Mouse (Mus musculus) embryonic fibroblast, embryonic 13.5 days (primary cell): Measurements from ENCODE around the gene Fut1. TPM values are rescaled to one million over a fixed set of nuclear protein-coding genes. Genes with fewer than 3 reads are reported as not detected.

Experiments
- H3K27ac ChIP-seq: 2 replicates; pipeline ENCODE4 v1.5.1; 2012; ENCODE audit warnings: low read length, control low read depth, inconsistent platforms; ENCODE audit not compliant: insufficient read depth
- H3K4me1 ChIP-seq: 2 replicates; pipeline ENCODE4 v1.6.1; 2011; ENCODE audit warnings: low read length; ENCODE audit not compliant: control insufficient read depth, insufficient read depth
- H3K4me3 ChIP-seq: 2 replicates; pipeline ENCODE4 v1.5.1; 2011; ENCODE audit warnings: mild to moderate bottlenecking, control low read depth, low read length; ENCODE audit not compliant: insufficient read depth
- CTCF ChIP-seq: IDR thresholded peaks from 2 replicates; pipeline ENCODE4 v1.5.1; 2011; ENCODE audit warnings: mild to moderate bottlenecking, control low read depth, low read length, moderate library complexity, borderline replicate concordance; ENCODE audit not compliant: insufficient read depth
- POLR2A ChIP-seq: IDR thresholded peaks from 2 replicates; pipeline ENCODE4 v1.6.1; 2011; ENCODE audit warnings: low read depth, mild to moderate bottlenecking, control low read depth, low read length, moderate library complexity
- polyA plus RNA-seq: library from polyadenylated mRNA; stranded (reverse); fragments of >200 nt; gene quantifications from 2 replicates; pipeline ENCODE4 v1.2.4, GENCODE M21; 2011; ENCODE audit warnings: low read depth; ENCODE audit not compliant: missing spikeins, insufficient read length

The Fut1 gene
- polyA plus RNA-seq, 1 experiment = not detected

DNA sequence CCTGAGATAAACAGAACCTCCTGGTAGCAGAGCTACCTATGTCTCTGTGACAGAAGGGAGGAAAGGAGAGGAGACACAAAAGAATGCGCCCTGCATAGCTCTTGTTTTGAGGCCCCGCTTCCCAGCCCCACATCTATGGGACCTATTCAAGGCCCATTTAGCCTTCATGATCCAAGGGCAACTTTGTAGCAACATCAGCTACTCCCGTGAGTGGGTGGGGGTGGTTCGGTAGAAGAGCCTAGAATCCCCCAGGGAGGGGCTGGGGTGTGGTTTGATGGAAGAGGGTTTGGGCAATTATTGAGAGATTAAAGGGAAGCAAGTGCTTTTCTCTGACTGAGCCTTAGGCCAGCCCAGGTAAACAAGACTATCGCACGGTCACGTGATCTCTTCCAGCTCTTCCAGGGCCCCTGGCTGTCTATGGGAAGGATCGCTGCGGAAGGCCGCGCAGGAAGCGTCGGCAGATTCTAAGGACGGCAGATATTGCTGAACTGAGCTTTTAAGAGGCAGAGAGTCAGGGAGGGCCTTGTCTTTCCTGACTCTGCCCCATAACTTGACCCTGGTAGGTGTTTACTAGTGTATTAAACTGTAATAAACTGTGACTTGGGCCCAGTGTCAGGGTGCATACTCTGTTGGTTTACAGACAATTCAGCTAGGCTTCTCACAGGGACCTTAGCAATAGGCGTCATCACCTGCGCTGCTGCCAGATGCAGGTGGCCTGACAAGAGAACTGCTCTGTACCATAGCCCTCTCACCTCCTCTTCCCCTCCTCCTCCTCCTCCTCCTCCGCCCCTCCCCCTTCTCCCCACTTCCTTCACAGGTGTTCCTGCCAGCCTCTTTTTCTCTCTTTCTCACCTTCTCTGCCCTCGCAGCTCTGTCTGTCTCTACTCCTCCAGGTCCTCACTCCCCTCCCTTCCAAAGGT is 17.9 kb upstream of the Fut1 start:
- no peaks in the 10 kb centered on the region for H3K4me1 ChIP-seq

DNA sequence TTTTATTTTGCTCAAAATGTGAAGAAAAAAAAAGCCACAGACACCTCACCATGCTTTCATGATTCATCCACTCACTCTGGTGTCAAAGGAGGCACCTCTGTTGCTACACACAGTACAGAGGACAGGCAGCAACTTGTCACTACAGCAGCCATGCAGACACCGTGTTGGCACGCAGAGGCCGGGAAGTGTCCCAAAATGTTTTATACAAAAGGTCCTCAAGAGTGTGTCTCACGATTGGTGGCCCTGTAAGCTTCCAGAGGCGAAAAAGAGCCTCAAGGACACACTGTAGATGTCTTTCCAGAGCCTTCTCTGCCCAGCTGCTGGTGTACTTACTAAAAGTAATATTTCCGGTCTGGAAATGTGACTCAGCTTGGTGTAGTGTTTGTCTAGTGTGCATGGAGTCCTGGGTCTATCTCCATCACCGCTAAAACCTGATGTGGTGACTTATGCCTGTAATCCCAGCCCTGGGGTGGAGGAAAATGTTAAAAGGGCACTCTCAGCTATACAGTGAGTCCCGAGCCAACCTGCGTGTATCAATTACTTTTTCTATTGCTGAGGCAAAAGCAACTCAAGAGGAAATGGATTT is 11.3 kb upstream of the Fut1 start:
- Histone ChIP-seq H3K4me3 (no peak overlapping the region), H3K4me1 (0 out of 2 replicates have a peak, but pooled peaks cover 2% of the 10 kb centered on the region), H3K27ac (no peak overlapping the region)
- TF ChIP-seq CTCF (no peak), POLR2A (no peak)

More for the DNA sequence above, 17.9 kb upstream of the Fut1 start:
- Histone ChIP-seq H3K27ac (no peak overlapping the region), H3K4me3 (no peak overlapping the region)
- TF ChIP-seq POLR2A (no peak), CTCF (no peak)

DNA sequence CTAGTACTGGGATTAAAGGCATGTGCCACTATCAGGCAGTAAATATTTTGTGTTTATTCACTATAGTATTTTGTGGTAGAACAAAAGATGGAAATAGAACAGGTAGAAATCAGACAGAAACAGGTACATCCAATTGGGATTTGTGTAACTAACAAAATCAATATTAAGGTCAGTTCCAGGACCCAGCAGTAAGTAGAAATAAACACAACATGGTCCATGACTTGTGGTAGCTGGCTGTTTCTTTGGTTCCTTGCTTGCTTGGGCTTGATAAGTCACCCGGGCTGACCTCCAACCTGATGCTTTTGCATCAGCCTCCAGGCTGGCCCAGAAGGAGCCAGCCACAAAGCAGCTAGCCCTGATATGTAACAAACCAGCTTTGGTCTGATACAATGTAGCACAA is 7.6 kb upstream of the Fut1 start:
- 0 out of 2 replicates have a peak, but pooled peaks cover 2% of the 10 kb centered on the region for H3K4me1 ChIP-seq
- H3K4me3 ChIP-seq = no peak overlapping the region
- H3K27ac ChIP-seq = no peak overlapping the region
- TF ChIP-seq POLR2A (no peak), CTCF (no peak)

DNA sequence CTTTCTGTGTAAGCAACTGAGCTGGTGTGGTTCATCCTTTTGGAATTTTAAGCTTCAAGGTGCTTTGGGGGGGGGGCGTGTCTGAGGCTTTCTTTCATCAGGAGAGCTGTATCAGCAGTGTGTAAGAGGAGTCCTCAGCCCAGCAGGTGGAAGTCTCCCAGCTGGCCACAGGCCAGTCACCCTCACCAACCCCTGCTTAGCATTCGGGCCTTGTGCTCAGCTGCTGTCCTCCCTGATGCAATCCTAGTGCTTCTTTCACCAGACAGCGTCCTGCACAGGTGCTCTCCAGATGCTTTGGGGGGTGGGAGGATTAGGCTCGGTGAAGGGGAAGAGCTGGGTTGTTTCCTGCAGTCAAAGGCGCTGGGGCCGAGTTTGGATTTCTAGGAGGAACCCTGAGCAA is 812 bp upstream of the Fut1 start:
- no peak for TF ChIP-seq POLR2A
- TF ChIP-seq CTCF = no peak
- H3K4me1 ChIP-seq = peaks cover 2% of the 10 kb centered on the region; the same call in 1 of the 2 replicates
- no peak overlapping the region for H3K4me3 ChIP-seq
- peak overlapping the region; percentile 14; the same call in 1 of the 2 replicates for H3K27ac ChIP-seq

DNA sequence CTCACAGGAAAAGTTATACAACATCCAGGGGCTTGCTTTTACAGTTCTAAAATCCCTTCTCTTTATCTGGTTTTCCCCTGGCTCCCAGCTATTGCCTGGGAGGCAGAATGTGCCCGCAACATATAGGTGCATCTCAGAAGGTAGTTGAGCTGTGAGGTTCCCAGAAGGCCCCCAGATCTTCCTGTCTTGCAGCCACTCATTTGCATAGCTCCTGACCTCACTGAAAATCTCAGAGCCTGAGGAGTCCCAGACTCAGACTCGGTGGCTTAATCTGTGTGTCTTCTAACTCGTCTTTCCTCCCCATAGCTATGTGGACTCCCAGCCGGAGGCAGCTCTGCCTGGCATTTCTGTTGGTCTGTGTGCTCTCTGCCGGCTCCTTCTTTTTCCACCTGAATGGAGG is 1.2 kb downstream of the Fut1 start:
- H3K27ac ChIP-seq = no peak overlapping the region
- H3K4me1 ChIP-seq = peaks cover 2% of the 10 kb centered on the region; the same call in 1 of the 2 replicates
- TF ChIP-seq POLR2A = no peak
- no peak for TF ChIP-seq CTCF
- no peak overlapping the region for H3K4me3 ChIP-seq

DNA sequence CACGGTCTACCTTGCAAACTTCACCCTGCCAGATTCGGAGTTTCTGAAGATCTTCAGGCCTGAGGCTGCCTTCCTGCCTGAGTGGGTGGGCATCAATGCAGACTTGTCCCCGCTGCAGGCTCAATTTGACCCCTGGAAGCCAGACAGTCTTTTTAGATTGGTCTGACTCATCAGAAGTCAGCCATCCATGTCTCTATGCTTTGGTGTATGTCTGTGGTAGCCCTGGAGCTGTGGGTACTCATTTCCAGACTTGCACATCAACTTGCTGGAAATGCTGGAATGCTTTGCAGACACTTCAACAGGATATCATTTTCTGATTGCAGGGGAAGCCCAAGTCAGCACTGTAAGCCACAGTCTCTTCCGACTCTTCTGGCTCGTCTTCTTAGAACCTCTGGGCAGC is 2.5 kb downstream of the Fut1 start:
- no peak overlapping the region for H3K27ac ChIP-seq
- H3K4me1 ChIP-seq = peaks cover 2% of the 10 kb centered on the region; the same call in 1 of the 2 replicates
- TF ChIP-seq CTCF (no peak), POLR2A (no peak)
- no peak overlapping the region for H3K4me3 ChIP-seq

DNA sequence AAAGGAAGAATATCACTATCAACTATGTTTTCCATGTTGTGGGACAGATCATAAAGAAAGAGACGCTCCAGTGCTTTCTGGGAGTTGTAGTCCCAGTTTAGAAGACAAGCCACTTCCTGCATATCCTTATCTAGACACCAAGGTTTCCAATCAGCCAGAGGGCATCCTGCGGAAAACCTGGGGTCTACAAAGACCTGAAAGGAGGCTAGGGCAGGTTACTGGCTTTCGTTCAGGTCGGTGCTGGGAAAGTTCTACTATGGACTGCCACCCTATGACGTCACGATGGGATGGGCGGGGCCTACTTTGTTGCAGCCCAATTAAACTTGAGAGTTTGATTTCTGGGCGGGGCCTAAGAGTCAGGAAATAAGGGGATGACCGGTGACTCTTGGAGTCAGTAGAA is 4.4 kb downstream of the Fut1 start, which contains the start of gene Izumo1:
TSS of gene Izumo1 (plus strand) at position 369 of the 400 bp plus-strand sequence.
- peaks cover 2% of the 10 kb centered on the region; the same call in 1 of the 2 replicates for H3K4me1 ChIP-seq
- TF ChIP-seq POLR2A (no peak), CTCF (no peak)
- H3K27ac ChIP-seq = no peak within 1 kb of the TSS
- no peak within 1 kb of the TSS for H3K4me3 ChIP-seq

DNA sequence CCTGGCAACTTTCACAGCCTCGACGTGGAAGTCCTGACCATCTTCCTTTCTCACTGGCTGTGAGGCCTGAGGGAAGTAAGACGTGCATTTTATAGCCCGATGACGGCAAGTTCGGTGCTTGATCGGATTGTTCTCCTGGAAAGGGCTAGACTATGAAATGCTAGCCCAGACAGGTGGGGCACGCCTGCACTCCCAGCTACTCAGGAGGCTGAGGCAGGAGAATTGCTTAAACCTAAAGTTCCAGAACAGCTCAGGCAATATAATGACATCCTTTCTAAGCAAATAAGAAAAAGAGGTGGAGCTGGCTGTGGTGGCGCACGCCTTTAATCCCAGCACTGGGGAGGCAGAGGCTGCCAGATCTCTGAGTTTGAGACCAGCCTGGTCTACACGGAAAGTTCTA is 6.4 kb downstream of the Fut1 start:
- Histone ChIP-seq H3K27ac (no peak overlapping the region), H3K4me1 (no peaks in the 10 kb centered on the region), H3K4me3 (no peak overlapping the region)
- TF ChIP-seq CTCF = no peak
- TF ChIP-seq POLR2A = no peak

DNA sequence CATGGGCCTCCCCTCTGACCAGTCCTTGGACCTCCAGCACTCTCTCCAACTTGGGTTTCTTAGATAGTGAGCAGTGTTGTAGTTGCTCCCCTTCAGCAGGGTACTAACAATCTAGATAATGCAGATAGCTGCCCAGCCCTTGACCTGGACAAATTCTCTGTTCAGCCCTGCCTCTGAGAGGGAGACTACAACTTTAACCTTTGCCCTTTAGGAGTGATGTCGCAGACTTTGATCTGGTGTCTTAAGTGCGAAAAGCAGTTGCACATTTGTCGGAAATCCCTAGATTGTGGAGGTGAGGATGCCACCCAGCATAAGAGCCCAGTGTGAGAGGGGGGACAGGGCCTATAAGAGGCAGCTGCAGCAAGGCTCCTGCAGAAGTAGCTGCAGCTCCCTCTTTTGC is 7.6 kb downstream of the Fut1 start:
- TF ChIP-seq CTCF (no peak), POLR2A (no peak)
- Histone ChIP-seq H3K4me3 (no peak overlapping the region), H3K4me1 (no peaks in the 10 kb centered on the region), H3K27ac (no peak overlapping the region)

DNA sequence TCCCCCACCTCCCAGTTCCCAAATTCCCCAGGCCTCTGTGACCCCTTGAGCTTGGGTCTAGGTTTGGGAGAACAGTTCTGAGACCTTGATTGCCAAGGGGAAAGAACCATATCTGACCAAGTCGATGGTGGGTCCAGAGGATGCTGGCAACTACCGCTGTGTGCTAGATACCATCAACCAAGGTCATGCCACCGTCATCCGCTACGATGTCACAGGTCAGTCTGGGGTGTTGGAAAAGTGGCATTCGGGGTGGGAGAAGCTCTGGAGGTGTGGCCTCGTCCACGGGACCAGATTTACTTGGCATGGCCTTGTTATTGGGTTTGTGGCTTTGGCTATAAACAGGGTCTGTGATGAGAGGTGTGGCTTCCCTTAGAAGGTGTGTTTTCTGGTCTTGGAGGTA is 8.4 kb downstream of the Fut1 start:
- H3K27ac ChIP-seq = no peak overlapping the region
- no peaks in the 10 kb centered on the region for H3K4me1 ChIP-seq
- TF ChIP-seq POLR2A = no peak
- no peak for TF ChIP-seq CTCF
- H3K4me3 ChIP-seq = no peak overlapping the region
